In the genomic region with DNA sequence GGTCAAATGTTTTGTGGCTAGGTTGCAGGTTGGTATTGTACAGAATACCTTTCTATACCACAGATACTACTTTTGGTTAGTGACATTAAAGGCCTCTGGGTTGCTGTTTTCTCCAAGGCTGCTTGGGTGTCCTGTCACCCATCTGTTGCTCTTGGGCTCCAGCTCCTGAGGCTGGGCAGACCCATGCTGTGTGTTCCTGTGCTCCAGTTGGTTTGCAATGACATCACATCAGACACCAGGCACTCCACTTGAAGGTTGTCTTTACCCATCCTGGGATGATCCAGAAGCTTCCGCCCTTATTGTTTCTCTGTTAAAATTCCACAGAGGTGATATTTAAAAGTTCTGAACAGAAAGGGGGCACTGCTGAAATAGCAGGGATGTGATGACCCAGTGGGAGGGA, we compare ENCODE assay signal across 19 mouse cellular contexts. TPM values are rescaled to one million over a fixed set of nuclear protein-coding genes. Genes with fewer than 3 reads are reported as not detected.
"Had no signal": no experiment of that assay in that cellular context is flagged by ENCODE, and none has a peak within 500 bp of the region (broad histone marks: within the 10 kb centered on the region; RNA-seq: fewer than 3 reads in every experiment).

No protein-coding gene starts in this region.

- H3K27me3 ChIP-seq: liver, embryonic 12.5 days; midbrain, embryonic 12.5 days; neural tube, embryonic 13.5 days had no signal

- H3K27ac ChIP-seq: limb, embryonic 10.5 days; liver, embryonic 12.5 days; midbrain, embryonic 12.5 days; neural tube, embryonic 13.5 days had no signal

- ATAC-seq: liver, embryonic 12.5 days; midbrain, embryonic 16.5 days had no signal

- H3K36me3 ChIP-seq: limb, embryonic 10.5 days; liver, embryonic 12.5 days; midbrain, embryonic 12.5 days; neural tube, embryonic 13.5 days had no signal

- H3K4me3 ChIP-seq: left cerebral cortex, adult 2 months; limb, embryonic 10.5 days; liver, embryonic 12.5 days; midbrain, embryonic 12.5 days; neural tube, embryonic 13.5 days had no signal

- DNase-seq: kidney, postnatal 10 days; kidney, postnatal 4 days; lung, embryonic 14.5 days; lung, postnatal 10 days; lung, postnatal 4 days; retina, postnatal 1 day; right cerebral cortex, postnatal 4 days; spleen, adult 18-20 months; thymus, postnatal 36 days had no signal

- H3K9ac ChIP-seq: liver, embryonic 12.5 days; lung, embryonic 14.5 days; midbrain, embryonic 12.5 days; neural tube, embryonic 13.5 days had no signal

- H3K9me3 ChIP-seq: limb, embryonic 10.5 days; liver, embryonic 12.5 days; midbrain, embryonic 12.5 days had no signal

- H3K4me1 ChIP-seq: limb, embryonic 10.5 days; midbrain, embryonic 12.5 days had no signal

- H3K4me2 ChIP-seq: liver, embryonic 12.5 days; lung, embryonic 14.5 days; midbrain, embryonic 12.5 days; neural tube, embryonic 13.5 days had no signal

RNA-seq across cellular contexts. Expression of gene Uts2b, which starts 26.9 kb away (rescaled TPM):
- polyA plus RNA-seq: kidney, embryonic 14.5 days; liver, embryonic 12.5 days; liver, embryonic 16.5 days; lung, embryonic 14.5 days; midbrain, embryonic 12.5 days; stomach, embryonic 14.5 days; thymus, postnatal 0 days had no signal
